Mouse (Mus musculus) lung, embryonic 16.5 days (tissue): ENCODE results near the gene Arnt2. TPM values are rescaled to one million over a fixed set of nuclear protein-coding genes. Genes with fewer than 3 reads are reported as not detected.

Experiments
- polyA plus RNA-seq: library from polyadenylated mRNA; unstranded; fragments of >200 nt; fragmentation: Nextera tagmentation; extraction: Ambion mirVana; gene quantifications from 2 replicates; pipeline ENCODE4 v1.2.1, GENCODE M21; 2015

Gene Arnt2
- polyA plus RNA-seq, 1 experiment from 2014 or later = 7.3 TPM

Other genes starting within 250 kb of the Arnt2 start
- gene Gm2115, start 118.8 kb upstream of the Arnt2 start, polyA plus RNA-seq = 3.4 and 3.9 TPM in 2 replicates
- gene Fah, start 196.5 kb upstream of the Arnt2 start, polyA plus RNA-seq = 13.5 and 14.0 TPM in 2 replicates